Mouse (Mus musculus) adrenal gland, postnatal 10 days (tissue): ENCODE measurements at regions not wholly inside any gene's neighbourhood (a gene's known extent, or its start where the extent isn't known, plus 50 kb on each side); places are given as distances from the start of the nearest gene placed in this dataset.
A peak's percentile ranks its signal among the peaks of the same experiment; 100 is the strongest.

Experiments used
- DNase-seq: peaks from one replicate; pipeline ENCODE4 v3.0.0; 2021; ENCODE audit warnings: mixed read lengths

DNA sequence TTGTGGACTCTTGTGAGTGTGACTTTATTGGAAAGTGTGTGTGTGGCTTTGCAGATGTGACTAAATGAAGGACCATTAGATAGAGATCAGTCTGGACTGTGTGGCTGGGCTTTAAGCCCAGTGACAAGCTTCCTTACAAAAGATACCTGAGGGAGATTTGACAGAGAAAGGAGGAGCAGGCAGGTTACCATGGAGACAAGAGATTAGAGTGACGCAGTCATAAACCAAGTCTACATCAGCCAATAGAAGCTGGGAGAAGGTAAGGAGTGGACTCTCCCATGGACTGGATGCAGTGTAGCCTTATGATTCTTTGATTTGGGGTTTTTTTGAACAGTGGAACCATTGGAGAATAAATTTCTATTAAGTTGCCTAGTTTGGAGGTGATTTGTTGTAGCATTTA, 181.6 kb upstream of the Gm6793 start:
- no peak for DNase-seq

DNA sequence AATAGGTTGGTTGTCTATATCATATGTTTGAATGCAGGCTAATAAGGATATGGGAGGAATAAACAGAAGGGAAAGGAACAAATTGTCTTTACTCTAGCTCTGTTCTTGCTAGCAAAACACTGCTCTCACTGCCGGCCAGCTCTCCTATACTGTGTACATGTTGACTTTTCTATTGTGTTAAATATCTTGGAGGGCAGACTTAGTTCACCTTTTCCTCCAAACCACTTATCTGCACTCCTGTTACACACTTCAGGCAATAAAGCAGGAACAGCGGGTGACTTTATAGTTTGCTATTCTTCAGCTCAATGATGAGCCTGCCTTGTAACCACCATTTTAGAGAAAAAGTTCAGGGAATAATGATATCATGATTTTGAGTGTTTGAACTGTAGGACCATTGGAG, 181.0 kb upstream of the Gm6793 start:
- DNase-seq: no peak

DNA sequence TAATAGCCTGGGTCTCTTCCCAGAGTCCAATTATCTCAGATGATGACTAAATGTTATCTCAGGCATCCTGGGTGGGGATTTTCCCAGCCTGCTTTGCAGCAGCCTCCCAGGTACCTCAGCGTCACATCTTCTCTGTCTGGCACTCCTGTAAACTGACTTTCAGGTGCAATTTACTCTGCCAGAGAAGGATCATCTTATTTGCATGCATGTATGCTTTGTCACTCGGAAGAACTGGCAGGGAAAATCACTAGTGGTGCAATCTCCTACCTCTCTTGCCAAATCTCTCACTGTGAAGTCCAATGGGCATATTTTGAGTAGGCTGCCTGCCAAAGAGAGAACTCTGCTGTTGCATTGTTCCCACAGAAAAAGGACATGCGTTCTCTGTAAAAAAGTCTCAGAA, 177.0 kb upstream of the Gm6793 start:
- DNase-seq: peak; percentile 18

DNA sequence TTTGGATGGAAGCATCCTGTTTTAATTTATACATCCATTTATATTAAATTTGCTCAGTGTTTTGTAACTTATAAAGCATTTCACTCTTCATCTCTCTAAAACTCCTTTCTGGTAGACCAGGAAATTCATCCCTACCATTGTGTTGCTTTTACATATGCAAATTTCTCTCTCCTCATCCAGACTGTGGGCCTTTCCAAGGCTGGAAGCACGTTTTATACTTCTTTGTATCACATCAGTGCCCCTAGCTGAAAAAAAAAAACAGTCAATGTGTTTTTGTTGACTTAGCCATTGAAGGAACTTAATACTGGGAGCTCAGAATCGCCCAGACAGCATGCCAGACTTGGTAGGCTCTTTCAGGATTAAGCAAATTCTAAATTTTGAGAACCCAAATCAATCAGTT, 174.9 kb upstream of the Gm6793 start:
- no peak for DNase-seq

DNA sequence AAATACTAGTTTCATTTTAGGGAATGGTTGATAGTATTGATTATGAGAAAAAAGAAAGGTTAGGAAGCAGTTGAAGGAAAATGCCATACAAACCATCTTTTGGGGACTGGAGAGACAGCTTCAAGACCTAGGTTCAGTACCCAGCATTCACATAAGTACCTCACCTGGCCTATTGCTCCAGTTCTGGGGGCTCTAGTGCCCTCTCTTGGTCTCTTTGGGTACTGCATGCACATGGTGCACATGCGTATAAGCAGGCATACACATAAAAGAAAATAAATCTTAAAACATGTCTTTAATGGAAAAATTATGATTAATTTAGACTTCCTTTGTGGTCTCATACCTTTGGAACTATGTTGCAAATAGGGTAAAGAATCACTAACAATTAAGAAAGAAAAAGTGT, 155.3 kb upstream of the Gm6793 start:
- DNase-seq: no peak

DNA sequence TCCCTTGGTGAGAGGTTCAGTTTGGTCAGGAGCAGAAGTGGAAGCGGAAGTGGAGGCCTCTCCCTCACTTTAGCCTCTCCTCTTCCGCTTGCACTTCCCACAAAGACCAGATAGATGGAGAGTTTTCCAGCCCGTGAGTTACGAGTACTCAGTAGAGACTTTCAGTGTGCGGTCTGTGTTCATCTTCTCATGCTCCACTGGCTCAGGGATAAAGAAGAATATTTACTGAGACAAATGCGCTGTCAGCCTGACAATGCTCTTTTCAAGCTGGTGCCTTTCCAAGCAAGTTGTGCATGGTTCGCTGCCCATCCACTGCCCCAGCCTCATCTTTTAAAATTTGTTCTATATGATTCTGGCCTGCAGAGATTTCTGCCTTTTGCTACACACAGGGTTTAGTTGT, 141.8 kb upstream of the Gm6793 start:
- DNase-seq: no peak

DNA sequence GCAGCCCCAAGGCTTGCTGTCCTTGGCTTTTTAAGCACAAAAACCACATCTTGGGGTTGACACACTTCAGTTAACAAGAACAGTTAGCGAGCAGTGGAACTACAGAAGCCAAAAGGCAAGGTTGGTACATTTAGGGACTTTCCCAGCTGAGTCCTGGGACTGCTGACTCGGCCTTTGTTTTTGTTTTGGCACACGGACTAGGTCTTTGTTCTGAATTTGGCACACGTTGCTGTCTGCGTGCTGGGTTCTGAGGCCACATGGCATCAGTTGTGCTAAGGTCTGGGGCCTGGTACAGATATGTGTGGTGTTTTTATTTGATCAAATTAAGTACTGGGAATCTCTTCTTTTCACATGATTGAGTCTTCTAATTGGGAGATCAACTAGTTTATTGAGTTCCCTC, 124.1 kb upstream of the Gm6793 start:
- DNase-seq: no peak

DNA sequence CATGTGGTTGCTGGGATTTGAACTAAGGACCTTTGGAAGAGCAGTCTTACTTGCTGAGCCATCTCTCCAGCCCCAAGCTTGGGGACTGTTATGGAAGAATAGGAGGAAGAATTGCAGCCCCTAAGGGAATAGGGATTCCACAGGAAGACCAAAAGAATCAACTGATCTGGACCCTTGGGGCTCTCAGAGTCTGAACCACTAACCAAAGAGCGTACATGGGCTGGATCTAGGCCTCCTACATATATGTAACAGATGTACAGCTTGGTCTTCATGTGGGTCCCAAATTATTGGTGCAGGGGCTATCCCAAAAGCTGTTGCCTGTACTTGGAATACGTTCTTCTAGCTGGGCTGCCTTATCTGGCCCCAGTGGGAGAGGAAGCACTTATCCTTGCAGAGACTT, 115.4 kb upstream of the Gm6793 start:
- DNase-seq: no peak

DNA sequence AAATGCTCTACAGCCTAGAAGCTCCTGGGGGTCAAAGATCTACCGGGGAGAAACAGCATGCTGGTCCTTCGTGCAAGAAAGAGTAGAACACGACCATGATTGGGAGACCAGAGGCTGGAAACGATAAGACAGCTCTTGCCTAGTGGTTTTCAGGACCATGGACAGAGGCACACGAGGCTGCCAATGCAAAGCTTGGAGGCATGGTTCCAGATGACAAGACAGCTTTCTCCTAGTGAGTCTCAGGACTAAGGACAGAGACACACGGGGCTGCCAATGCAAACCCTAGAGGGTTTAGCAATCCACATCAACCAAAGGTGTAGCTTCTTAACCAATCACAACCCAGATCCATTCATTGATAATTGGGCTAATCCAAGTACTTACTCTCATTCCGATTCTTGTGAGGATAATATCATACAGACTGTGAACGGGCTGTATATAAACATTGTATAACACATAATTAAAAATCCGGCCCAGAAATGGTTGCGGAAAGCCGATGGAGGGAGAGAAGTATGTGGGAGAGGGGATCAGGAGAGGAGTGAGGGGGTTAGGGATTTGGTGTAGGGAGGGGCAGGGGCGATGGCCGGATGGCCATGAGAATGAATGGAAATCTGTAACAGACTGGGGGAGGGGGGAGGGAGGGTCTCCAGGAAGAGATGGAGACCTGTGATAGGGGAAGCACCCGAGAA, 114.1 kb upstream of the Gm6793 start:
- DNase-seq: peak; percentile 71

DNA sequence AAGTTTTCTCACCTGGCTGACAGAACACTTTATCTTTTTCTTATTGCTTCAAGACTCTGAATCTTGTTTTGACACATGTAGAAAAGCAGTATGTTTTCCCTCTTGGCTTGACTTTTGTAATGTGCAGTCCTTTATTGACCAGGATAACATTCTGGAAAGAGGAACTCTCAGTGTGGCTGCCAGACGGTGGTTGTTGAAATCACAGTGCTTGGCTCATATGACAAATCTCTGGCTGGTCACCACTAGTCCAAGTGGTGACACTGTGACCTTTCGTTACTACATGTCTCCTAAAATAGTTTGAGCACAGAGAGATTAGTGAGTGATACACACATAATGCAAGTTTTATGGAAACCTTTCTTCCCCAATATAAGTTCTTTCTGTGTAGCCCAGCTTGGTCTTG, 97.1 kb upstream of the Gm6793 start:
- peak; percentile 10 for DNase-seq

DNA sequence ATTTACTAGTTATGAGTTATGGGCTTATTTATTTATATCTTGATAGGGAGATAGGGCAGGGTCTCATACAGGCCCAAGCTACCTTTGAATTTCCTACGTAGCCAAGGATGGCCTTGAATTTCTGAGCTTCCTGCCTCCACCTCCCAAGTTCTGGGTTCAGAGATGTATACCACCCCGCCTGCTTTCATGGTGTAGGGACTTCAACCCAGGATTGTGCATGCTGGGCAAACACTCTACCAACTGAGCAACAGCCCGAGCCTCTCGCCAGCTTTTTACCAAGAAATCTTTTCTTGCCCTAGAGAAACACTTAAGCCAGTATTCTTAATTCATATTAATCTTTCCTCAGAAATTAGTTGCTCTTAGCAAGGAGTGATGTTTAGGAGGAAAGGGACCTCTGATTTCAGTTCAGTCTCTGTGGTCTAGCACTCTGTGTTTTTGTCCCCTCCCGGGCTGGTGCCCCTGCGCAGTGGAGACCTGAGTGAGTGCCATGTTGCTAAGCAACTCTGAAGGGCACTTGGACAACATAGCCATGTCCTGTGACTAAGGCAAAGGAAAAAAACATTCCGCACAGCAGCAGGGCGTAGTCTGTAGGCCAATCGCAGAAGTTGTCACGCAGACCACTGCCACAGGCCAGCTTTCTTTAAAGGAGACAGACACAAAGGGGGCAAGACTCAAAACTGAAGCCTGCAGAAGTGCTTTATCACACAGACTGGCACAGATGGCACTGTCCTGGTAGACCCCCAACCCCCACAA, 83.2 kb upstream of the Gm6793 start:
- DNase-seq: peak; percentile 40

DNA sequence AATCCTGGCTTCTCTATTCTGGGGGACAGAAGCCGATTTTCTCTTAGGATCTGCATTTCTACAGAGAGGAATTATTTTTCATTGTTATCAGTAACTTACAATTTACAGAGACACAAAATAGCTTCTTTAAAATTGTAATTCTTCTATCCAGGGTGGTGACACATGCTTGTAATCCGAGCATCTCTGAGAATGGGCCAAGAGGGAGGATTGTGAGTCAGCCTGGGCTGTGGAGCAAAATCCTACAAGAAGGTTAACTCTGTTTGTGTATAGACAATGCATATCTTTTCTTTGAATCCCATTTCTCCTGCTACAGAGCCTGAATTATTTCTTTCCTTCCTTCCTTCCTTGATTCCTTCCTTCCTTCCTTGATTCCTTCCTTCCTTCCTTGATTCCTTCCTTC, 80.0 kb upstream of the Gm6793 start:
- no peak for DNase-seq

DNA sequence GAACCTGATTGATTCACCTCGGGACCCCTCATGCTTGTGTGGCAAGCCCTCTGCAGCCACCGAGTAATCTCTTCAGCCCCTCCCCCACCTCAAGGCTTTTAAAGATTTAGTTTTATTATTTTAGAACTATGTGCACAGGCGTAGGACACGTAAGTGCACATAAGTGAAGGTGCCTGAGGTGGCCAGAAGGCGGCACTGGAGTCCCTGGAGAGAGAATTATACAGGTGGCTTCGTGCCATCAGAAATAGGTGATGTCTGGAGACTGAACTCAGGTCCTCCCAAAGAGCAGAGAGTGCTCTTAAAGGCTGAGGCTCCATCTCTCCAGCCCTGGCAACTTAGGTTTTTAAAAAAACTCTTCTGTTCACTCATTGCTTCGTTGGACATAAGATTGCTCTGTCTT, 78.7 kb upstream of the Gm6793 start:
- DNase-seq: no peak

DNA sequence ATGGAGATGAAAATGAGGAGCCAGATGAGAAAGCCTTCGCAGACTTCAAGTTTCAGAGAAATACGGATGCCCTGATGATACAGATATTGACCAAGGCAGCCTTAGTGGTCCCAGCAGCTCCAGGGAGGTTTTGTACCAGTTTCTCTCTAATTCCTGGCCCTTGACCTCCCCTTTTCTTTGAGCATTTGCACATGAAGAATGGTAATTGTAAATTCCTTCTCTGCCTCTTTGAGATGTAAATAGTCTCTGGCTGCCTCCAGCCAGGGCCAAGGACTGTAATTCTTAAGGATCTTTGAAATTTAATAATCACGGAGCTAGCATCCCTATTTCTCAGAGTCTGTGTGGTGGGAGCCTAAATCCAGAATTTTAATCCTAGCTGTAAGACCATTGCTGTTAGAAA, 78.0 kb upstream of the Gm6793 start:
- no peak for DNase-seq

DNA sequence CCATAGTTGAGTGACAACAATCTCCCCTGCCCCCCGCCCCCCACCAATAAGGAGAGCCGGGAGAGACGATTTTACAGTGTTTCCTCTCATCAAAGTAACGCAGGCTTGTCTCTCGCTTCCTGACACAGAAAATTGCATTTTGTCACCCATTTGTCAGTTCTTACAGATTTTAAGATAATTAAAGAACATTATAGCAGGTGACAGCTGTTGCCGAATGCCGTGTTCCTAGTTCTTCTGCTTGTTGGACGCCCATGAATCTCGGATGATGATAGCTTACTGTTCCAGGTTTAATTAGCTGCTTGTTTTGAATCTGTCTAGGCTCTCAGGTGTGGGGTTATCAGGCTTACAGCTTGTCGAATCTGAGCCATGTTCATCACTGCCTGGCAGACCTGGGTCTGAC, 63.8 kb upstream of the Gm6793 start:
- DNase-seq: no peak

DNA sequence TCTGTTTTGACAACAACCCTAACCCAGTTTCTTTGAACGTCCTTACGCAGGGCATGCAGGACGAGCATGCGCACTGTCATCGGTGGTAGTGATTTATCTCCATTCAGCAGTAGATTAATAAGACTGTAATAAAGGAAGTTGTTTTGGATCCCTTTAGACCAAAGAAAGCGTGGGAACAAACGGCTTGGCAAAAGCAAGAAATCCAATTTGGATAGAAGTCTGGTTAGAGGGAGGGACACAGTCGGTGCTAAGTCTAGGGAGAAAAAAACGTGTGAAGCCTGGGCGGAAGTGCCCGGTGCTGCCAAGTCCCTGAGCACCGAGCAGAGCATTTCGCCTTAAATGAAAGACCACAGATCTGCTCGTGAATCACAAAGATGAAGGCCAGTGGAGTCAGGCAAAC, 57.4 kb upstream of the Gm6793 start:
- DNase-seq: no peak

DNA sequence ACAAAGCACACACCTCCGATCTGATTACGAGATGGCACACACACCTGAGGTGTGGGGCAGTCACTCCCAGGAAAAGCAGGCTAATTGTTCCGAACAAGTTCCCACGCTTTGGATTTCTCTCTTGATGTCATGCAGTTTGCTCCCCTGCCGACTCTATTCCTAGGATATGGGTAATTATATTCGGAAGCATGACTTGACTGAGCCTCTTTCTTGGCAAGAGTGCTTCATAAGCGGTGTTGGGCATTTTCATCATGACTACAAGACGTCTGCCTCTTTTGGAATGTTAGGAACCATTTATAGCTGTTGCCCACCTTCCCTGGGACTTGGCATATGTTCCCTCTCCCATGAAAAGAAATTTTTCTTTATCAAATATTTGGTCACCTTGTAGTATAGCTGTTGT, 55.4 kb upstream of the Gm6793 start:
- no peak for DNase-seq
